ENCODE assay signal across 8 mouse cellular contexts in the genomic region with DNA sequence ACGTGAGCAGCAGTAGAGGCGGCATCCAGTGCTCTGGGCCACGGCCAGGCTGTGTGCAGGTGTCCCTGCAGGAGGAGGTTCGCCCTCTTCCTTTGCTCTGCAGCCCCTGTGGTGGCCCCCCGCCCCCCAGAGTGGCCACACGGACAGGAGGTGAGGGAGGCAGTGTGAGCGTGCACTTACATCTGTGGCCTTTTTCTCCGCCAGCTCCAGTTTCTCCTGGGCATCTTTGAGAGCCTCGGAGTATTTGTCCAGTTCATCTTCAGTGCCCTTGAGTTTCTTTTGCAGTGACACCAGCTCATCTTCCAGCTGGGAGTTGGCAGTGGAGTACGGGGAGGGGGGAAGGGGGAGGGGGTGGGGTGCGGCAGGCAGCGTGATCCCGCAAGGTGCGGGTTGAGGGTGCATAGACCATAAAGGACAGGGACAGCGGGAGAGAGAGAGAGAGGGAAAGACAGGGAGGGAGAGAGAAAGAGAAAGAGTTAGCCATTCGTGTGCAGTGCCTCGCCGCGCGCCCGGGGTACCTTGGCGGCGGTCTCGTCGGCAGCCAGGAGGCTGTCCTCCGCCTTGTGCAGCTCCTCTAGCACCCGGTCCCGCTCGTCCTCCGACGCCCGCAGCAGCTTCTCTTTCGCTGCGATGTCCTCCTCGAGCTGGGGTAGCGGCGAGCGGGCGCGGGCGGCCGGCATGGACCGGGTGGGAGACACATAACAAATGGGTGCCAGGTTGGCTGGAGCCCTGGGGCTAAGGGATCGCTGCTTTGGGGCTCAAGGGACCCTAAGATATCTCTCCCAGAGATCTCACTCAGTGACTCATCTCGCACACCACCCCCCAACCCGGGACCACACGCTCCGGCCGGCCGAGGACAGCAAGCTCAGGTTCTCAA. TPM values are rescaled to one million over a fixed set of nuclear protein-coding genes. Genes with fewer than 3 reads are reported as not detected.
A peak's percentile ranks its signal among the peaks of the same experiment; 100 is the strongest.
DNase-seq lines count a peak whose midpoint lies in the region; ATAC-seq and TF ChIP-seq lines count a peak whose summit lies in the region.

No protein-coding gene starts in this region.

- WGBS in heart, embryonic 16.5 days = 2% methylated on average over 50 of the region's 50 CpGs
- 1% methylated on average over 50 of the region's 50 CpGs for WGBS in liver, embryonic 13.5 days (ENCODE audit: insufficient replicate concordance)

- peaks cover 2% of the 10 kb centered on the region; the same call in 1 of the 2 replicates for H3K4me1 ChIP-seq in heart, embryonic 16.5 days (ENCODE audit: control insufficient read depth, insufficient read depth, low read length)
- peaks cover 49% of the 10 kb centered on the region for H3K4me1 ChIP-seq in liver, embryonic 13.5 days (replicated peaks)

- no peaks in the 10 kb centered on the region for H3K27me3 ChIP-seq in heart, embryonic 16.5 days (ENCODE audit: control insufficient read depth, insufficient read depth, low read length)
- H3K27me3 ChIP-seq in liver, embryonic 13.5 days = peaks cover 81% of the 10 kb centered on the region

- peak overlapping the region; percentile 91 for H3K4me3 ChIP-seq in gastrocnemius, adult 2 months
- peak overlapping the region; percentile 81 for H3K4me3 ChIP-seq in heart, embryonic 16.5 days (ENCODE audit: low read length)
- peak overlapping the region; percentile 57 for H3K4me3 ChIP-seq in liver, embryonic 13.5 days (replicated peaks)

- TF ChIP-seq CTCF in gastrocnemius, adult 2 months (IDR thresholded peaks at IDR 0.05) = no peak

- peak overlapping the region; percentile 84 for H3K4me2 ChIP-seq in heart, embryonic 16.5 days (ENCODE audit: low read depth, low read length)
- H3K4me2 ChIP-seq in liver, embryonic 13.5 days = peak overlapping the region; percentile 66

- peak overlapping the region; percentile 95 for H3K9ac ChIP-seq in heart, embryonic 16.5 days (ENCODE audit: low read length)
- H3K9ac ChIP-seq in liver, embryonic 13.5 days = peak overlapping the region; percentile 41

- intact Hi-C loops in gastrocnemius, adult 2 months (cut with DNase I) = loop anchor here (1.0 to 5.0 kb wide), 4 partner anchors 92 to 164 kb away; no protein-coding TSS in a partner anchor

- 0 out of 2 replicates have a peak, but pooled peaks cover 2% of the 10 kb centered on the region for H3K36me3 ChIP-seq in heart, embryonic 16.5 days (ENCODE audit: control insufficient read depth, insufficient read depth)
- H3K36me3 ChIP-seq in liver, embryonic 13.5 days = no peaks in the 10 kb centered on the region

- peak overlapping the region; percentile 99 for H3K27ac ChIP-seq in gastrocnemius, adult 2 months
- H3K27ac ChIP-seq in heart, embryonic 16.5 days (ENCODE audit: low read length) = peak overlapping the region; percentile 96
- no peak overlapping the region for H3K27ac ChIP-seq in liver, embryonic 13.5 days

- DNase-seq in gastrocnemius, adult 2 months = no peak
- DNase-seq in gastrocnemius, postnatal 10 days = no peak
- peak; percentile 10 for DNase-seq in thymus, postnatal 14 days
- no peak for DNase-seq in thymus, postnatal 0 days (ENCODE audit: low spot score)
- DNase-seq in liver, embryonic 13.5 days = no peak
- peak; percentile 56 for DNase-seq in testis, postnatal 10 days (ENCODE audit: low spot score)

- H3K9me3 ChIP-seq in heart, embryonic 16.5 days (replicated peaks; ENCODE audit: control insufficient read depth, low read length) = no peaks in the 10 kb centered on the region
- H3K9me3 ChIP-seq in liver, embryonic 13.5 days (replicated peaks) = no peaks in the 10 kb centered on the region

- ATAC-seq in heart, embryonic 16.5 days (replicated peaks; ENCODE audit: extremely low read depth, insufficient read depth, low FRiP score) = no peak
- no peak for ATAC-seq in liver, embryonic 13.5 days (ENCODE audit: low read depth)
- ATAC-seq in activated CD4-positive, CD25-positive, alpha-beta regulatory T cell, adult 4 months = no peak

RNA-seq across cellular contexts. Expression of a gene that starts 1.4 kb away (rescaled TPM):
- over 10,000 TPM; 18,374 to 28,065 TPM for total RNA-seq in gastrocnemius, adult 2 months (2021)
- over 10,000 TPM; 16,629 to 18,397 TPM for total RNA-seq in gastrocnemius, postnatal 10 days (2021)
- polyA plus RNA-seq in thymus, postnatal 0 days (2015; fragmentation: Nextera tagmentation; extraction: Ambion mirVana) = 88.5 and 91.4 TPM in 2 replicates
- polyA plus RNA-seq in heart, embryonic 16.5 days (2015; fragmentation: Nextera tagmentation; extraction: Ambion mirVana) = 5,077 and 5,310 TPM in 2 replicates
- 168 and 198 TPM in 2 replicates for polyA plus RNA-seq in liver, embryonic 13.5 days (2015; fragmentation: Nextera tagmentation; extraction: Ambion mirVana)
- polyA plus RNA-seq in activated CD4-positive, CD25-positive, alpha-beta regulatory T cell, adult 4 months (2017; shearing (Covaris generic)) = 10 to 100 TPM; 30.8 to 35.8 TPM

Comparison
In these comparisons a context has a peak if more than half of its experiments do, and no peak if none do; other contexts are left out.
1. DNase-seq: peak in thymus, postnatal 14 days (single experiment) and testis, postnatal 10 days (single experiment); none in gastrocnemius, adult 2 months (single experiment), gastrocnemius, postnatal 10 days (single experiment), thymus, postnatal 0 days (single experiment) and liver, embryonic 13.5 days (single experiment).
2. RNA of a gene that starts 1.4 kb away (polyA plus RNA-seq): 5,077 to 5,310 TPM in heart, embryonic 16.5 days; 168 to 198 TPM in liver, embryonic 13.5 days, 88.5 to 91.4 TPM in thymus, postnatal 0 days and 30.8 to 35.8 TPM in activated CD4-positive, CD25-positive, alpha-beta regulatory T cell, adult 4 months; every median in the first group is over 10 times any median in the second.
3. Peak in every context shown above with its lines, with median percentiles within 50 percentile points of each other: H3K4me3 ChIP-seq.